Mouse (Mus musculus) MEL (cell line): Measurements from ENCODE around the gene Klf8. TPM values are rescaled to one million over a fixed set of nuclear protein-coding genes. Genes with fewer than 3 reads are reported as not detected.
A peak's percentile ranks its signal among the peaks of the same experiment; 100 is the strongest.

Experiments used
- DNase-seq: peaks from one replicate; pipeline ENCODE4 v3.0.0; 2011; ENCODE audit warnings: low read depth, low spot score
- H3K27ac ChIP-seq: 2 replicates; pipeline ENCODE4 v1.5.1; 2012; ENCODE audit warnings: low read depth, mild to moderate bottlenecking, control low read depth, low read length, moderate library complexity; ENCODE audit not compliant: control insufficient read depth
- H3K27me3 ChIP-seq, 2 experiments: fragments of 150-350 bp in 1 of 2; sonication (generic) in 1 of 2; 2 replicates each; pipeline ENCODE4 v1.6.1; 2012; ENCODE audit warnings: low read length in 2 of 2, mild to moderate bottlenecking in 2 of 2, improper control_type of control experiment in 1 of 2, moderate library complexity in 1 of 2; ENCODE audit not compliant: insufficient read depth in 2 of 2, control insufficient read depth in 1 of 2
- H3K36me3 ChIP-seq, 2 experiments: 2 replicates each; pipeline ENCODE4 v1.6.1; 2012 to 2014; ENCODE audit warnings: low read length in 2 of 2, improper control_type of control experiment in 1 of 2, inconsistent platforms in 1 of 2, mild to moderate bottlenecking in 1 of 2; ENCODE audit not compliant: insufficient read depth in 2 of 2, control insufficient read depth in 1 of 2
- H3K4me1 ChIP-seq, 2 experiments: fragments of 150-350 bp in 1 of 2; sonication (generic) in 1 of 2; 2 replicates each; pipeline ENCODE4 v1.6.1; 2012; ENCODE audit warnings: low read length in 2 of 2, improper control_type of control experiment in 1 of 2, mild to moderate bottlenecking in 1 of 2; ENCODE audit not compliant: insufficient read depth in 2 of 2, control insufficient read depth in 1 of 2
- H3K4me3 ChIP-seq, 2 experiments: fragments of 150-350 bp in 1 of 2; sonication (generic) in 1 of 2; 2 replicates each; pipeline ENCODE4 v1.5.1; 2012; ENCODE audit warnings: low read depth in 2 of 2, low read length in 2 of 2, mild to moderate bottlenecking in 2 of 2, moderate library complexity in 2 of 2, control low read depth in 1 of 2, improper control_type of control experiment in 1 of 2; ENCODE audit not compliant: control insufficient read depth in 1 of 2, insufficient read depth in 1 of 2
- H3K79me2 ChIP-seq: 2 replicates; pipeline ENCODE4 v1.6.1; 2012; ENCODE audit warnings: mild to moderate bottlenecking, low read length, moderate library complexity; ENCODE audit not compliant: control insufficient read depth, poor library complexity, insufficient read depth
- H3K9ac ChIP-seq: 2 replicates; pipeline ENCODE4 v1.6.1; 2012; ENCODE audit warnings: low read depth, mild to moderate bottlenecking, control low read depth, low read length, moderate library complexity; ENCODE audit not compliant: control insufficient read depth, poor library complexity, severe bottlenecking
- H3K9me3 ChIP-seq: fragments of 150-350 bp; sonication (generic); replicated peaks from 2 replicates; pipeline ENCODE4 v1.6.1; 2012; ENCODE audit warnings: mild to moderate bottlenecking, low read length, improper control_type of control experiment, moderate library complexity; ENCODE audit not compliant: insufficient read depth
- CHD1 ChIP-seq: IDR thresholded peaks from 2 replicates; pipeline ENCODE4 v1.6.1; 2012; ENCODE audit warnings: low read depth, mild to moderate bottlenecking, inconsistent platforms, low read length, improper control_type of control experiment
- CTCF ChIP-seq, 3 experiments: IDR thresholded peaks in 2 of 3; conservative IDR thresholded peaks in 1 of 3; 2 replicates each; pipeline ENCODE4 v1.5.1; 2011 to 2012; ENCODE audit warnings: low read length in 3 of 3, low read depth in 2 of 3, mild to moderate bottlenecking in 2 of 3, improper control_type of control experiment in 1 of 3, inconsistent platforms in 1 of 3, mixed read lengths in 1 of 3, moderate library complexity in 1 of 3; ENCODE audit not compliant: control insufficient read depth in 1 of 3, insufficient read depth in 1 of 3, poor library complexity in 1 of 3, severe bottlenecking in 1 of 3
- EP300 ChIP-seq, 2 experiments: IDR thresholded peaks; 2 replicates each; pipeline ENCODE4 v1.6.1; 2011; ENCODE audit warnings: improper control_type of control experiment in 2 of 2, low read length in 2 of 2, low read depth in 1 of 2, mild to moderate bottlenecking in 1 of 2
- ETS1 ChIP-seq: IDR thresholded peaks from 2 replicates; pipeline ENCODE4 v1.6.1; 2012; ENCODE audit warnings: low read depth, mild to moderate bottlenecking, inconsistent platforms, low read length, improper control_type of control experiment, moderate library complexity
- GATA1 ChIP-seq: IDR thresholded peaks from 2 replicates; pipeline ENCODE4 v1.6.1; 2011; ENCODE audit warnings: low read depth, low read length, improper control_type of control experiment
- HCFC1 ChIP-seq: IDR thresholded peaks from 2 replicates; pipeline ENCODE4 v1.6.1; 2012; ENCODE audit warnings: low read depth, mild to moderate bottlenecking, inconsistent platforms, low read length, improper control_type of control experiment, moderate library complexity
- JUND ChIP-seq: IDR thresholded peaks from 2 replicates; pipeline ENCODE4 v1.6.1; 2011; ENCODE audit warnings: low read depth, mild to moderate bottlenecking, improper control_type of control experiment, low read length
- KAT2A ChIP-seq: conservative IDR thresholded peaks from 2 replicates; pipeline ENCODE4 v1.6.1; 2012; ENCODE audit warnings: low read depth, low read length, improper control_type of control experiment, inconsistent platforms
- MAFK ChIP-seq: IDR thresholded peaks from 2 replicates; pipeline ENCODE4 v1.6.1; 2011; ENCODE audit warnings: low read depth, mild to moderate bottlenecking, low read length, improper control_type of control experiment, borderline replicate concordance
- MEF2A ChIP-seq: IDR thresholded peaks from 2 replicates; pipeline ENCODE4 v1.6.1; 2014; ENCODE audit warnings: low read depth, mild to moderate bottlenecking, inconsistent platforms, low read length, improper control_type of control experiment; ENCODE audit not compliant: poor library complexity, insufficient replicate concordance, severe bottlenecking; ENCODE audit errors: extremely low read depth
- NELFE ChIP-seq: IDR thresholded peaks from 2 replicates; pipeline ENCODE4 v1.6.1; 2011; ENCODE audit warnings: low read depth, low read length, improper control_type of control experiment
- NRF1 ChIP-seq: IDR thresholded peaks from 2 replicates; pipeline ENCODE4 v1.6.1; 2014; ENCODE audit warnings: low read depth, mild to moderate bottlenecking, inconsistent platforms, low read length, improper control_type of control experiment, moderate library complexity; ENCODE audit not compliant: poor library complexity, insufficient read depth, severe bottlenecking
- POLR2A ChIP-seq, 2 experiments: IDR thresholded peaks; 2 replicates each; pipeline ENCODE4 v1.6.1; 2011 to 2012; ENCODE audit warnings: low read length in 2 of 2, mild to moderate bottlenecking in 2 of 2, control low read depth in 1 of 2, improper control_type of control experiment in 1 of 2, low read depth in 1 of 2, moderate library complexity in 1 of 2; ENCODE audit not compliant: control insufficient read depth in 1 of 2, insufficient read depth in 1 of 2, poor library complexity in 1 of 2
- RAD21 ChIP-seq: IDR thresholded peaks from 2 replicates; pipeline ENCODE4 v1.6.1; 2011; ENCODE audit warnings: mild to moderate bottlenecking, low read depth, low read length, improper control_type of control experiment
- SMC3 ChIP-seq: IDR thresholded peaks from 2 replicates; pipeline ENCODE4 v1.6.1; 2011; ENCODE audit warnings: low read depth, low read length, improper control_type of control experiment
- TCF12 ChIP-seq: IDR thresholded peaks from 2 replicates; pipeline ENCODE4 v1.6.1; 2014; ENCODE audit warnings: low read depth, mild to moderate bottlenecking, inconsistent platforms, low read length, improper control_type of control experiment, moderate library complexity
- UBTF ChIP-seq: IDR thresholded peaks from 2 replicates; pipeline ENCODE4 v1.6.1; 2012; ENCODE audit warnings: low read depth, mild to moderate bottlenecking, inconsistent platforms, low read length, improper control_type of control experiment, moderate library complexity, borderline replicate concordance; ENCODE audit not compliant: insufficient read depth
- USF1 ChIP-seq: IDR thresholded peaks from 2 replicates; pipeline ENCODE4 v1.6.1; 2014; ENCODE audit warnings: low read depth, mild to moderate bottlenecking, inconsistent platforms, low read length, improper control_type of control experiment, moderate library complexity
- USF2 ChIP-seq, 2 experiments: IDR thresholded peaks; 2 replicates each; pipeline ENCODE4 v1.6.1; 2011 to 2012; ENCODE audit warnings: improper control_type of control experiment in 2 of 2, low read length in 2 of 2, borderline replicate concordance in 1 of 2, inconsistent platforms in 1 of 2, low read depth in 1 of 2, mild to moderate bottlenecking in 1 of 2; ENCODE audit not compliant: insufficient read depth in 1 of 2
- ZC3H11A ChIP-seq: IDR thresholded peaks from 2 replicates; pipeline ENCODE4 v1.6.1; 2012; ENCODE audit warnings: low read depth, mild to moderate bottlenecking, inconsistent platforms, low read length, improper control_type of control experiment
- ZMIZ1 ChIP-seq: IDR thresholded peaks from 2 replicates; pipeline ENCODE4 v1.6.1; 2012; ENCODE audit warnings: low read depth, mild to moderate bottlenecking, inconsistent platforms, low read length, improper control_type of control experiment, moderate library complexity
- ZNF384 ChIP-seq: IDR thresholded peaks from 2 replicates; pipeline ENCODE4 v1.6.1; 2012; ENCODE audit warnings: low read depth, mild to moderate bottlenecking, inconsistent platforms, low read length, improper control_type of control experiment
- polyA plus RNA-seq, 2 experiments: library from polyadenylated mRNA; stranded (reverse) in 1 of 2; unstranded in 1 of 2; fragments of >175 nt in 1 of 2; fragments of >200 nt in 1 of 2; gene quantifications; 2 replicates each; pipeline versions ENCODE4 v1.2.1 to v1.2.4; 2012; ENCODE audit warnings: low replicate concordance in 2 of 2, low read depth in 1 of 2; ENCODE audit not compliant: insufficient read length in 2 of 2, insufficient read depth in 1 of 2, missing spikeins in 1 of 2
- total RNA-seq: library from RNA; depleted of rRNA; stranded (reverse); fragments of 300-350 nt; gene quantifications from 2 replicates; pipeline ENCODE4 v1.2.3, GENCODE M21; 2012

The Klf8 gene
- total and polyA plus RNA-seq, 3 experiments, result not detected

- TF ChIP-seq GATA1, result no peak
- H3K27me3 ChIP-seq, result no peaks in the 10 kb centered on the region
- peak; percentile 57 for DNase-seq
- no peaks in the 10 kb centered on the region for H3K36me3 ChIP-seq
- H3K9ac ChIP-seq, result no peak overlapping the region
- no peaks in the 10 kb centered on the region for H3K4me1 ChIP-seq
- no peak overlapping the region for H3K27ac ChIP-seq
- no peaks in the 10 kb centered on the region for H3K79me2 ChIP-seq
- H3K9me3 ChIP-seq, result no peaks in the 10 kb centered on the region
- no peak overlapping the region for H3K4me3 ChIP-seq
These were observed 144.5 kb downstream of the Klf8 start for GRCm38 (mm10) chrX:153381753-153382152.

- TF ChIP-seq HCFC1 (no peak), CTCF (IDR thresholded peaks at IDR 0.05 in 2 of 3, conservative IDR thresholded peaks at IDR 0.05 in 1 of 3; ENCODE audit: control insufficient read depth in 1 of 3, insufficient read depth in 1 of 3, low read depth in 2 of 3, low read length in 3 of 3, poor library complexity in 1 of 3, severe bottlenecking in 1 of 3) (peak in 2 of 3 experiments; percentile 32 to 64; a peak in 3 of 6 replicates), ZC3H11A (peak; percentile 51), ZMIZ1 (no peak), USF2 (IDR thresholded peaks at IDR 0.05; ENCODE audit: borderline replicate concordance in 1 of 2, insufficient read depth in 1 of 2, low read depth in 1 of 2, low read length in 2 of 2) (no peak), POLR2A (IDR thresholded peaks at IDR 0.05; ENCODE audit: control insufficient read depth in 1 of 2, insufficient read depth in 1 of 2, low read depth in 1 of 2, low read length in 2 of 2, poor library complexity in 1 of 2) (no peak), NELFE (no peak), RAD21 (peak; percentile 71), EP300 (IDR thresholded peaks at IDR 0.05; ENCODE audit: low read depth in 1 of 2, low read length in 2 of 2) (no peak), USF1 (no peak), CHD1 (no peak), NRF1 (no peak), UBTF (no peak), ZNF384 (peak; percentile 42; the same call in 1 of the 2 replicates), JUND (no peak), TCF12 (no peak), KAT2A (no peak), GATA1 (no peak), SMC3 (peak; percentile 70), MEF2A (no peak), MAFK (no peak), ETS1 (no peak)
These were observed 152.0 kb downstream of the Klf8 start for GRCm38 (mm10) chrX:153389291-153389690.

More at GRCm38 (mm10) chrX:153389291-153389690, 152.0 kb downstream of the Klf8 start:
- no peaks in the 10 kb centered on the region for H3K4me1 ChIP-seq
- H3K9me3 ChIP-seq, result no peaks in the 10 kb centered on the region
- H3K27ac ChIP-seq, result no peak overlapping the region
- peak; percentile 17 for DNase-seq
- no peaks in the 10 kb centered on the region for H3K79me2 ChIP-seq
- H3K27me3 ChIP-seq, result peaks cover 0 to 2% of the 10 kb centered on the region in 2 experiments; a peak in 2 of 4 replicates
- no peaks in the 10 kb centered on the region for H3K36me3 ChIP-seq
- H3K4me3 ChIP-seq, result no peak overlapping the region
- no peak overlapping the region for H3K9ac ChIP-seq
